Comparison of ENCODE assay signal across 8 mouse cellular contexts in the genomic region with DNA sequence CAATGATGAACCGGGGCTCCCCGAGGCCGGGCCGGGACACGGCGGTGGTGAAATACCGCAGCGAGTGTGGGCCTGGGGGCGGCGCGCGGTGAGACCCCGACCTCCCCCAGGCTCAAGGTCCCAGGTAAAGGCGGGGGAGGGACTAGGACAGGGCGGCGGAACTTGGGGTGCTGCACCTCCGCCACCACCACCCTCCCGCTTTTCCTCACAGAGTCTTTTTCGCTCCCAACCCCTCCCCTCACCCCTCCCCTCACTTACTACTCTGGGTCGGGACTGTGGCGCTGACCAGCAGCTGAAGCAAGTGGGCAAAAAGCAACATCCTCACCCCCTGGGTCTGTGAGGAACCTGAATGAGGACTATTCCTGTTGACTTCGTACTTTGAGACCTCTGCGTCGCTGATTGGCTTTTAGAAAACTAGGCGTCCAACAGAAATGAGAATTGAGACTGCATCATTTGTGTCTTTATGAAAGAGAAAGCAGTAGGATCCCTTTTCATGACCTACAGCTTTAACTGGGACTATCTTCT. TPM values are rescaled to one million over a fixed set of nuclear protein-coding genes. Genes with fewer than 3 reads are reported as not detected.
DNase-seq lines count a peak whose midpoint lies in the region; ATAC-seq and TF ChIP-seq lines count a peak whose summit lies in the region.
"Not testable (repeated sequence)": the region's sequence is repeated elsewhere in the genome, so short reads cannot be mapped to it uniquely, and the experiment has no call there.

A gene (minus strand): TSS at position 505 of the 525 bp plus-strand sequence.

- peak; percentile 44 for DNase-seq in hindbrain, embryonic 10.5 days (ENCODE audit: low spot score)
- peak; percentile 68 for DNase-seq in large intestine, adult 2 months (ENCODE audit: low read depth, low spot score)
- DNase-seq in lung, embryonic 14.5 days: peak; percentile 73
- peak; percentile 30 for DNase-seq in testis, postnatal 14 days (ENCODE audit: low spot score)

- not testable (repeated sequence) for H3K9me3 ChIP-seq in ES-Bruce4 (replicated peaks; ENCODE audit: control insufficient read depth, insufficient read depth, low read length, poor library complexity, severe bottlenecking); hindbrain, embryonic 10.5 days; lung, embryonic 14.5 days (ENCODE audit: low read depth, low read length); neural tube, embryonic 12.5 days

- H3K27ac ChIP-seq in ES-Bruce4 (ENCODE audit: insufficient read depth, low read length); lung, embryonic 14.5 days (ENCODE audit: low read depth); neural tube, embryonic 12.5 days: not testable (repeated sequence)
- H3K27ac ChIP-seq in brown adipose tissue, adult 24 weeks (replicated peaks; ENCODE audit: low read depth, low read length): peak within 1 kb of the TSS; percentile 57
- peak within 1 kb of the TSS; percentile 73 for H3K27ac ChIP-seq in hindbrain, embryonic 10.5 days

- not testable (repeated sequence) for H3K4me1 ChIP-seq in ES-Bruce4 (ENCODE audit: control insufficient read depth, insufficient read depth, low read length); brown adipose tissue, adult 24 weeks (ENCODE audit: control insufficient read depth, insufficient read depth, insufficient read length, low read length); hindbrain, embryonic 10.5 days (replicated peaks); lung, embryonic 14.5 days (ENCODE audit: insufficient read depth); neural tube, embryonic 12.5 days

- H3K9ac ChIP-seq in ES-Bruce4 (ENCODE audit: low read depth, poor library complexity, severe bottlenecking): not testable (repeated sequence)
- H3K9ac ChIP-seq in lung, embryonic 14.5 days: peak within 1 kb of the TSS; percentile 44; the same call in 1 of the 2 replicates
- H3K9ac ChIP-seq in neural tube, embryonic 12.5 days: peak within 1 kb of the TSS; percentile 42; the same call in 1 of the 2 replicates

- ATAC-seq in frontal cortex, adult (ENCODE audit: low TSS enrichment): peak; percentile 80
- ATAC-seq in lung, embryonic 14.5 days (ENCODE audit: insufficient read depth): peak; percentile 56; the same call in 1 of the 2 replicates
- peak; percentile 49; the same call in 1 of the 2 replicates for ATAC-seq in neural tube, embryonic 12.5 days (ENCODE audit: low FRiP score, low read depth)

- TF ChIP-seq CTCF in ES-Bruce4 (IDR thresholded peaks at IDR 0.05; ENCODE audit: low read depth, low read length); lung, embryonic 14.5 days (IDR thresholded peaks at IDR 0.05; ENCODE audit: low read depth): not testable (repeated sequence)

- not testable (repeated sequence) for H3K36me3 ChIP-seq in ES-Bruce4 (ENCODE audit: control insufficient read depth, insufficient read depth, low read length, poor library complexity, severe bottlenecking); hindbrain, embryonic 10.5 days; lung, embryonic 14.5 days (ENCODE audit: insufficient read depth); neural tube, embryonic 12.5 days

- TF ChIP-seq POLR2A in ES-Bruce4 (IDR thresholded peaks at IDR 0.05; ENCODE audit: insufficient read depth, low read length): not testable (repeated sequence)

- peak within 1 kb of the TSS; percentile 80 for H3K4me2 ChIP-seq in lung, embryonic 14.5 days
- peak within 1 kb of the TSS; percentile 82 for H3K4me2 ChIP-seq in neural tube, embryonic 12.5 days (replicated peaks)

- not testable (repeated sequence) for H3K27me3 ChIP-seq in ES-Bruce4 (ENCODE audit: control insufficient read depth, insufficient read depth, low read length, poor library complexity, severe bottlenecking); hindbrain, embryonic 10.5 days (ENCODE audit: insufficient read depth, poor library complexity, severe bottlenecking); lung, embryonic 14.5 days (ENCODE audit: insufficient read depth, low read length); neural tube, embryonic 12.5 days (replicated peaks)

- not testable (repeated sequence) for TF ChIP-seq EP300 in ES-Bruce4 (IDR thresholded peaks at IDR 0.05; ENCODE audit: insufficient read depth, low read depth, low read length)

- H3K4me3 ChIP-seq in ES-Bruce4 (ENCODE audit: low read depth, low read length): peak within 1 kb of the TSS; percentile 42
- H3K4me3 ChIP-seq in brown adipose tissue, adult 24 weeks (ENCODE audit: insufficient read depth, low read depth, low read length): peak within 1 kb of the TSS; percentile 80
- peak within 1 kb of the TSS; percentile 59 for H3K4me3 ChIP-seq in hindbrain, embryonic 10.5 days
- peak within 1 kb of the TSS; percentile 41 for H3K4me3 ChIP-seq in lung, embryonic 14.5 days (ENCODE audit: low read depth, low read length)
- H3K4me3 ChIP-seq in neural tube, embryonic 12.5 days: peak within 1 kb of the TSS; percentile 43

- WGBS in hindbrain, embryonic 10.5 days: under 1% methylated on average over 25 of the region's 25 CpGs
- WGBS in large intestine, adult 2 months: under 1% methylated on average over 25 of the region's 25 CpGs
- under 1% methylated on average over 25 of the region's 25 CpGs for WGBS in lung, embryonic 14.5 days
- under 1% methylated on average over 25 of the region's 25 CpGs for WGBS in neural tube, embryonic 12.5 days

RNA-seq across cellular contexts. Expression of the gene that starts here (rescaled TPM):
- polyA plus RNA-seq in ES-Bruce4 (2011; ENCODE audit: insufficient read depth, insufficient read length, low read depth, missing spikeins): 0.46 and 1.1 TPM in 2 replicates
- polyA plus RNA-seq in brown adipose tissue, adult 24 weeks (2012; ENCODE audit: insufficient read depth, insufficient read length, missing spikeins): 16.3 and 22.1 TPM in 2 replicates
- 4.0 and 4.2 TPM in 2 replicates for polyA plus RNA-seq in hindbrain, embryonic 10.5 days (2016; fragmentation: Nextera tagmentation; extraction: Ambion mirVana)
- 386 and 571 TPM in 2 replicates for polyA plus RNA-seq in large intestine, adult 2 months (2012; rRNA removed)
- polyA plus RNA-seq in lung, embryonic 14.5 days (2014; fragmentation: Nextera tagmentation; extraction: Ambion mirVana): 3.9 and 4.4 TPM in 2 replicates
- polyA plus RNA-seq in neural tube, embryonic 12.5 days (2016; fragmentation: Nextera tagmentation; extraction: Ambion mirVana): 3.6 and 4.0 TPM in 2 replicates

Comparison
In these comparisons a context has a peak if more than half of its experiments do, and no peak if none do; other contexts are left out.
1. RNA of the gene that starts here (polyA plus RNA-seq): 386 to 571 TPM in large intestine, adult 2 months; 16.3 to 22.1 TPM in brown adipose tissue, adult 24 weeks, 4.0 to 4.2 TPM in hindbrain, embryonic 10.5 days, 3.6 to 4.0 TPM in neural tube, embryonic 12.5 days, 3.9 to 4.4 TPM in lung, embryonic 14.5 days and 0.46 to 1.1 TPM in ES-Bruce4; every median in the first group is over 10 times any median in the second.
2. Peak in every context shown above with its lines, with median percentiles within 50 percentile points of each other: H3K4me3 ChIP-seq, ATAC-seq and DNase-seq.